Mouse (Mus musculus) hindbrain, embryonic 13.5 days (tissue): ENCODE measurements around the gene Wdr66. TPM values are rescaled to one million over a fixed set of nuclear protein-coding genes. Genes with fewer than 3 reads are reported as not detected.

Experiments
- ATAC-seq: fragments of 200-750 bp; cut with Nextera tagmentation; 2 replicates; pipeline ENCODE4 v1.8.0; 2017; ENCODE audit warnings: moderate TSS enrichment; ENCODE audit not compliant: low FRiP score
- H3K27ac ChIP-seq: fragments of 300-500 bp; sonication (generic); 2 replicates; pipeline ENCODE4 v1.5.1; 2015; ENCODE audit warnings: inconsistent platforms, mild to moderate bottlenecking, moderate library complexity
- H3K27me3 ChIP-seq: fragments of 300-500 bp; sonication (generic); 2 replicates; pipeline ENCODE4 v1.6.1; 2015; ENCODE audit warnings: mild to moderate bottlenecking, inconsistent platforms
- H3K36me3 ChIP-seq: fragments of 300-500 bp; sonication (generic); 2 replicates; pipeline ENCODE4 v1.6.1; 2015; ENCODE audit warnings: mild to moderate bottlenecking, inconsistent platforms
- H3K4me1 ChIP-seq: fragments of 300-500 bp; sonication (generic); replicated peaks from 2 replicates; pipeline ENCODE4 v1.6.1; 2015; ENCODE audit warnings: inconsistent platforms
- H3K4me2 ChIP-seq: fragments of 300-500 bp; sonication (generic); 2 replicates; pipeline ENCODE4 v1.6.1; 2015; ENCODE audit warnings: inconsistent platforms, mild to moderate bottlenecking, moderate library complexity
- H3K4me3 ChIP-seq: fragments of 300-500 bp; sonication (generic); 2 replicates; pipeline ENCODE4 v1.5.1; 2015; ENCODE audit warnings: mild to moderate bottlenecking, inconsistent platforms
- H3K9ac ChIP-seq: fragments of 300-500 bp; sonication (generic); 2 replicates; pipeline ENCODE4 v1.6.1; 2015; ENCODE audit warnings: mild to moderate bottlenecking, inconsistent platforms
- H3K9me3 ChIP-seq: fragments of 300-500 bp; sonication (generic); 2 replicates; pipeline ENCODE4 v1.6.1; 2016; ENCODE audit warnings: inconsistent platforms
- WGBS: fragments of 180-500 bp; shearing (Covaris S2); methylation state at CpG from one replicate; pipeline ENCODE4 v1.1.7; 2015; 5-methylcytosine and 5-hydroxymethylcytosine counted together
- polyA plus RNA-seq: library from polyadenylated mRNA; unstranded; fragments of >200 nt; fragmentation: Nextera tagmentation; extraction: Ambion mirVana; gene quantifications from 2 replicates; pipeline ENCODE4 v1.2.1, GENCODE M21; 2015

Wdr66 gene
- polyA plus RNA-seq, 1 experiment from 2014 or later, result 1.9 TPM

DNA sequence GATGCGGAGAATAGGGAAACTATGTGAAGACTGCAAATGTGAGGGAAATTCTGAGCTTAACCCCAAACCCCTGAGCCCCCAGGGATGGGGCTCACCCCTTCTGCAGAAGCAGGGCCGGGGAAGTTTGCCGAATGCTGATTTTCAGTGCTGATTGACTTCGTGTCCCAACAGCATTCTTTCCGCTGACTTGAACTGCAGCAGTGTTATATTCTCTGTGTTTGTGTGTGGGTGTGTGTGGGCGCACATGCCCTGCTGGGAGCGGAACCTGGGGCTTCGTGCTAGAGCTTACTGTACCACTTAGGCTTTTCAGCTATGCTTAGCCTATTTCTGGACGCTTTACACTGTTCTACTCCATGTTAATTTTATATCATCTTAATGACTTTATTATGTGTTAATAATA is 15.5 kb upstream of the Wdr66 start:
- Histone ChIP-seq H3K36me3 (peaks cover 58% of the 10 kb centered on the region), H3K9ac (no peak overlapping the region), H3K4me2 (no peak overlapping the region), H3K4me3 (no peak overlapping the region), H3K27ac (no peak overlapping the region), H3K4me1 (peaks cover 12% of the 10 kb centered on the region), H3K27me3 (no peaks in the 10 kb centered on the region), H3K9me3 (no peaks in the 10 kb centered on the region)
- ATAC-seq, result no peak
- 86% methylated on average over 9 of the region's 9 CpGs for WGBS

DNA sequence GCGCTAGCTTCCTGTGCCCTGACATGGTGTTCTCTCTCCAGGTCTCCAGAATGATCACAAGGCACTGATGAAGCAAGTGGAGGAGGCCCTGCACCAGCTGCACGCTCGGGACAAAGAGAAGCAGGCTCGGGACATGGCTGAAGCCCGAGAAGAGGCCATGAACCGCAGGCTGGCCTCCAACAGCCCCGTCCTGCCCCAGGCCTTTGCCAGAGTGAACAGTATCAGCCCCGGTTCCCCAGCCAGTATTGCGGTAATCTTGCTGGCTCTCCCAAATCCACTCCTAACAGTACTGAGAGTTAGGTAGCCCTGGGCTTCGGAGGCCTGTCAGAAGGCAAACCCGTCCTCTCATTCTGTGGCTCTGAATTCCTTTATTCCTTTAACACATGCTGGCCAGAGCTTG is 12.4 kb upstream of the Wdr66 start:
- no peak overlapping the region for H3K4me2 ChIP-seq
- no peak overlapping the region for H3K9ac ChIP-seq
- H3K27ac ChIP-seq, result no peak overlapping the region
- WGBS, result 94% methylated on average over 11 of the region's 11 CpGs
- no peaks in the 10 kb centered on the region for H3K9me3 ChIP-seq
- peaks cover 85% of the 10 kb centered on the region for H3K36me3 ChIP-seq
- no peak overlapping the region for H3K4me3 ChIP-seq
- H3K4me1 ChIP-seq, result peaks cover 12% of the 10 kb centered on the region
- ATAC-seq, result no peak
- H3K27me3 ChIP-seq, result no peaks in the 10 kb centered on the region

DNA sequence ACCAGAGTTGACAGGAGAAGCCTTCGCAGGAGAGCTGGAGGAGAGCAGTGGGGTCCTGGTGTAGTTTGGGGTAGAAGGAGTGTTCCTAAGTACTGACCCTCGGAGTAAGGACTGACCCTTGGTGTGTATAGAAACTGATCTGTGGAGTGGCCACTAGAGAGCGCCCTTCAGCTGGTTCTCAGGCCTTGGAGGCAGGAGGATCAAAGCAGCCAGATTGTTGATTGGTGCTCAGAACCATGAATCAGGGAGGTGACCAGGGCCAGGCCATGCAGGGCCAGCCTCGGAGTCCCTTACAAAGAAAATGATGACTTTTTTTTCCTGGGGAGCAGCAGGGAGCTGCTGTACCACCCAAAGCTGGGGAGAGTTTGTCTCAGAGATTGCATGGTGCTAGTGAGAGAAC is 6.4 kb upstream of the Wdr66 start:
- WGBS, result 16% methylated on average over 4 of the region's 4 CpGs
- no peak overlapping the region for H3K27ac ChIP-seq
- 0 out of 2 replicates have a peak, but pooled peaks cover 3% of the 10 kb centered on the region for H3K4me1 ChIP-seq
- no peak overlapping the region for H3K4me3 ChIP-seq
- H3K9me3 ChIP-seq, result no peaks in the 10 kb centered on the region
- no peak overlapping the region for H3K4me2 ChIP-seq
- no peak for ATAC-seq
- no peak overlapping the region for H3K9ac ChIP-seq
- peaks cover 58% of the 10 kb centered on the region for H3K36me3 ChIP-seq
- no peaks in the 10 kb centered on the region for H3K27me3 ChIP-seq

DNA sequence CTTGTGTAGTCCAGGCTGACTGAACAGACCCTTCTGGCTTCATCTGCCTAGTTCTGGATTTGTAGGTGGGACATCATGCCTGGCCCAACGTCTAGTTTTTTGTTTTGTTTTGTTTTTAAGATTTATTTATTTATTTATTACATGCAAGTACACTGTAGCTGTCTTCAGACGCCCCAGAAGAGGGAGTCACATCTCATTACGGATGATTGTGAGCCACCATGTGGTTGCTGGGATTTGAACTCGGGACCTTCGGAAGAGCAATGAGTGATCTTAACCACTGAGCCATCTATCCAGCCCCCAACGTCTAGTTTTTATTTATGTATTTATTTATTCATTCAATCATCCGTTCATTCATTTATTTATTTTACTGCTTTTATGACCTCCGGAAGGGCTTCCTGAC is 512 bp upstream of the Wdr66 start:
- H3K27me3 ChIP-seq, result peaks cover 3% of the 10 kb centered on the region
- WGBS, result 73% methylated on average over 8 of the region's 8 CpGs
- no peak overlapping the region for H3K4me2 ChIP-seq
- H3K36me3 ChIP-seq, result peaks cover 21% of the 10 kb centered on the region
- no peak for ATAC-seq
- H3K9ac ChIP-seq, result no peak overlapping the region
- no peak overlapping the region for H3K4me3 ChIP-seq
- peaks cover 7% of the 10 kb centered on the region; the same call in 1 of the 2 replicates for H3K4me1 ChIP-seq
- no peaks in the 10 kb centered on the region for H3K9me3 ChIP-seq
- no peak overlapping the region for H3K27ac ChIP-seq

DNA sequence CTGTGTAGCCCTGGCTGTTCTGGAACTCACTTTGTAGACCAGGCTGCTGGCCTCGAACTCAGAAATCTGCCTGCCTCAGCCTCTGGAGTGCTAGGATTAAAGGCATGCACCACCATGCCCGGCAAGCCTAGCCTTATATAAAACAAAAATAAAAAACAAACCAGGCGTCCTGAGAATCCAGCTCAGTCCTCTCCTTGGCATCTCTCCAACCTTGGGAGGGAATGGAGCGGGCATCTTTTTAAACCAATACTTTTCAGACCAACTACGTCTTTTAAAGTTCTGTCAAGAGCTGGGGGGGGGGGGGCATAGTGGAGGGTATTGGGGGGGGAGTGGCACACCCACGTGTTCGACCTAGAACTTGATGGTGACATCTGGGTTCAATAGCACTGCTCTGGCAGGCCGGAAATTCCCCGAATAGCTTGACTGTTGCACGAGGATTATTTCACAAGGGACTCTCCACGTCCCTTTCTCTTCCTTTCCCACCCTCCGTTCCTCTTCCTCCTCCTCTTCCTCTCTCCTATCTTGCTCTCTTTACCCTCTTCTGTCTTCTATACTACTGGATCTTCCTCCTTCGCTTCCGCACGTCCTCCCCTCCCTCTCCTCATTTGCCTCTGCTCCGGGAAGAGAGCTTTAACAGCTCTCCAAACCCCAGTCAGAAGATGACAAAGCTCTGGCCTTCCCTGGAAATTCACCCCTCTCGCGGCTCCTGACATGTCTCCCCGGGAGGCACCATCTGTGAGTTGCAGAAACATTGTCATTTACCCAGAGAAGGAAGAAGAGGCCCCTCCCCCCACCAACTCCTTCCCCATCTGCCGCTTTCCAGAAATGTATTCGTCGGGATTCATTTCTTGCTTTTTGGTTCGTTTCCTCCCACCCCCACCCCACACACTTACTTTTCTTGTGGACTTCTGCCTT is 5.2 kb downstream of the Wdr66 start:
- 28% methylated on average over 23 of the region's 23 CpGs for WGBS
- Histone ChIP-seq H3K36me3 (no peaks in the 10 kb centered on the region), H3K27me3 (peaks cover 3% of the 10 kb centered on the region), H3K9me3 (no peaks in the 10 kb centered on the region), H3K9ac (peak overlapping the region; percentile 39; the same call in 1 of the 2 replicates), H3K4me1 (peaks cover 9% of the 10 kb centered on the region), H3K4me2 (peak overlapping the region; percentile 44), H3K4me3 (no peak overlapping the region), H3K27ac (peak overlapping the region; percentile 74)
- ATAC-seq, result no peak

DNA sequence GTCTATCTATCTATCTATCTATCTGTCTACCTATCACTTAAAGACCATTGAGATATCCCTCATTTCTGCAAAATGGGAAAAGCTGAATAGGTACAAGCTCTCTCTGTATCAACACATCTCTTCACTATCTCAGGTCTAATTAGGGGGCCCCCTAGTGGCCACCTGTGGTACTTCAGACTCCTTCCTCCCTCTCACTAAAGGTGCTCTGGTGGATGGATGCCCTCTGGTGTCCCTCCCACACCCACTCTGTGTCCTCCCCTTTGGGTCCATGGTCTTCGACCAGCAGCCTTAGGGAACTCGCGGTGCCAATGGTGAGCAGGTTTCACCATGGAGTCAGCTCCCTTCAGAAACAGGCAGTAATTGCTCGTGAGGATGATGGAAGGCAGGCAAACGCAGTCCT is 7.1 kb downstream of the Wdr66 start:
- no peak overlapping the region for H3K9ac ChIP-seq
- H3K9me3 ChIP-seq, result no peaks in the 10 kb centered on the region
- WGBS, result 70% methylated on average over 5 of the region's 5 CpGs
- peaks cover 3% of the 10 kb centered on the region for H3K27me3 ChIP-seq
- H3K4me2 ChIP-seq, result no peak overlapping the region
- ATAC-seq, result no peak
- H3K27ac ChIP-seq, result no peak overlapping the region
- H3K36me3 ChIP-seq, result no peaks in the 10 kb centered on the region
- H3K4me1 ChIP-seq, result peaks cover 8% of the 10 kb centered on the region
- no peak overlapping the region for H3K4me3 ChIP-seq

DNA sequence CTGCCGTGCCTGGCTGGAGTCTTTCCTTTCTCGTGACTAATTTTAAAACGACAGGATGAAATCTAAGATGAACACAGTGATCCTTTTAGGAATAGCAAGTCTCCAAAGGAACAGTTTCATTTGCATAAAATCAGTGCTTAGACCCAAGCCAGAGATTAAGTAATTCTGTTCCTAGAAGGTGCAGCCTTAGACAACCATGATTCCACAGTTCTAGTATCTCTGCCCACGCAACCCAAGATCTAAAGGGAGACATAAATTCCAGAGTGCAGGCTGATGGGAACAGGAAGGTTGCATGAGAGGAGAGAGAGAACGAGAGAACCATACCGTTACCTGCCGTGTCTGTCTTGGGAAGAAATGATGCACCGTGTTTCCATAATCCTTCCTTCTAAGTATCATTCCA is 8.8 kb downstream of the Wdr66 start:
- no peak for ATAC-seq
- peaks cover 8% of the 10 kb centered on the region for H3K4me1 ChIP-seq
- no peak overlapping the region for H3K4me3 ChIP-seq
- 78% methylated on average over 8 of the region's 8 CpGs for WGBS
- no peak overlapping the region for H3K9ac ChIP-seq
- no peaks in the 10 kb centered on the region for H3K9me3 ChIP-seq
- no peaks in the 10 kb centered on the region for H3K27me3 ChIP-seq
- H3K27ac ChIP-seq, result no peak overlapping the region
- H3K4me2 ChIP-seq, result no peak overlapping the region
- H3K36me3 ChIP-seq, result no peaks in the 10 kb centered on the region

DNA sequence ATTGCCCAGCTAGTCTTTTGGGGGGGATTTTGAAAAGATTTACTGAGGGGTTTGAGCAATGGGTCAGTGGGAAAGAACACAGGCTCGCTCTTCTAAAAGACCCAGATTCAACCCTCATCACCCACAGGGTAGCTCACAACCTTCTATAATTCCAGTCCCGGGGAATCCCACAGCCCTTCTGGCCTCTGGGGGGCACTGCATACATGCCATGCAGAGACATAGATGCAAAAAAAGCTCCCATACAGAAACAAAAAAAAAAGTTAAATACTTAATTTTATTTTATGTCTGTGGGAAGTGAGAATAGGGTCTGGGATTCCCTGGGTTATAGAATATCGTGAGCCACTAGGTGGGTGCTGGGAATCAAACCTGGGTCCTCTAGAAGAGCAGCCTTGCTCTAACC is 15.0 kb downstream of the Wdr66 start:
- Histone ChIP-seq H3K36me3 (no peaks in the 10 kb centered on the region), H3K4me1 (no peaks in the 10 kb centered on the region), H3K4me2 (no peak overlapping the region), H3K9me3 (peaks cover 3% of the 10 kb centered on the region; the same call in 1 of the 2 replicates), H3K9ac (no peak overlapping the region), H3K4me3 (no peak overlapping the region), H3K27ac (no peak overlapping the region), H3K27me3 (no peaks in the 10 kb centered on the region)
- no peak for ATAC-seq
- WGBS, result 74% methylated on average over 3 of the region's 3 CpGs

DNA sequence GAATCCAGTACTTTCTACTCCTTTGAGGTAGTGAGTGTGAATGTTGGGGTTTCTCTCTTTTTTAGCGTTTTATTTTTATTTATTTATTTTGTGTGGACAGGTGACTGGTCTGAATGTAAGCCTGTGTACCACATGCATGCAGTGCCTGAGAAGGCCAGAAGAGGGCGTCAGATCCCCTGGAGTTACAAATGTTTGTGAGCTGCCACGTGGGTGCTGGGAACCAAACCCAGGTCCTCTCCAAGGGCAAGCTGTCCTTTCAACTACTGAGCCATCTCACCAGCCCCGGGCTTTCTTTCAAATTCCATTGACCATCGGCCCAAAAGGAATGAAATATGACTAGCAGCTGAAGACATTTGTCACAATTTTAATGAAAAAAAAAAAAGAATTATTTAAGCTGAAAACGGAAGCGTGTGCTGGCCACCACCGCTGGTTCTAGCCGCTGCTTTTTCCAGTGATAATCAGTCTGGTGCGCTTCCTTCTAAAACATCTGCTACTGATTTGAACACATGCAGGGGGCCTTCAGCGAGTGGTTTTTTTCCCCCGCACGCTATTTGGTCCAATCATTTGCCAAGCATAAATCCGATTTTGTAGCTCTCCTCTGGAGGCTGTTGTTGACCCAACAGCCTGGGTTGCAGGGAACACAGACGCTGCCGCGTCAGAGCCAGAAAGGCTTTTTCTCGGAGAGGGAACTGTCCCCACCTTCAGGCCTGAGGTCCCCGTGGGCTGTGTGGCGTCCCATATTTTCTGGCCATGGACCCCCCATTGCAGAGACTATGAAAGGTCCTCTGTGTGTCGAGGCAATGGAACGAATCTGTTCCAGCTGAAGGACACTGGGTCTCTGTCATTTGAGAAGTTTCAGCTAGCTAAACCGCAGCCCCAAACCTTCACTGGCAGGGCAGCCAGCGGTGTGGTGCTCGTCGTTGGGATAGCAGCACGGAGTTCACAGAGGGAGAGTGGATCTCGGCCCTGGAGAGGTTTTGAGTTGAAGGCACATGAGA is 16.9 kb downstream of the Wdr66 start:
- Histone ChIP-seq H3K27me3 (no peaks in the 10 kb centered on the region), H3K27ac (no peak overlapping the region), H3K4me3 (no peak overlapping the region), H3K36me3 (no peaks in the 10 kb centered on the region), H3K4me1 (no peaks in the 10 kb centered on the region; the same call in 1 of the 2 replicates), H3K9ac (no peak overlapping the region), H3K9me3 (peaks cover 3% of the 10 kb centered on the region; the same call in 1 of the 2 replicates), H3K4me2 (no peak overlapping the region)
- 79% methylated on average over 28 of the region's 28 CpGs for WGBS
- ATAC-seq, result no peak

DNA sequence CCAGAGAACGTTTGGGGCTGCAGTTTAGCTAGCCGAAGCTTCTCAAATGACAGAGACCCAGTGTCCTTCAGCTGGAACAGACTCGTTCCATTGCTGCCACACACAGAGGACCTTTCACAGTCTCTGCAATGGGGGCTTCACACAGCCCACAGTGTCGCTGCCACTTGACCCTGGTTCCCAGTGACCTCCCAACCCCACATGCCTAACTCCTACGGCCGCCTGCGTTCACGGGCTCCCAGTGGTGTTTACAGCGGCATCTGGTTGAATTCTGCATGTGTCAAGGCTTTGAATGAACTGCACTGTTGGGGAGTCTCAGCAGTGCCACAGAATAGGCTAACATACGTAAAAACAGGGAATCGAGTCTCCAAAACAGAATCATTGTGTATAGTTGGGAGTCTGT is 19.0 kb downstream of the Wdr66 start:
- no peak overlapping the region for H3K4me3 ChIP-seq
- WGBS, result 59% methylated on average over 11 of the region's 11 CpGs
- no peaks in the 10 kb centered on the region; the same call in 1 of the 2 replicates for H3K27me3 ChIP-seq
- no peaks in the 10 kb centered on the region for H3K36me3 ChIP-seq
- H3K9ac ChIP-seq, result no peak overlapping the region
- no peak for ATAC-seq
- H3K4me2 ChIP-seq, result no peak overlapping the region
- no peak overlapping the region for H3K27ac ChIP-seq
- peaks cover 14% of the 10 kb centered on the region for H3K4me1 ChIP-seq
- peaks cover 3% of the 10 kb centered on the region; the same call in 1 of the 2 replicates for H3K9me3 ChIP-seq

DNA sequence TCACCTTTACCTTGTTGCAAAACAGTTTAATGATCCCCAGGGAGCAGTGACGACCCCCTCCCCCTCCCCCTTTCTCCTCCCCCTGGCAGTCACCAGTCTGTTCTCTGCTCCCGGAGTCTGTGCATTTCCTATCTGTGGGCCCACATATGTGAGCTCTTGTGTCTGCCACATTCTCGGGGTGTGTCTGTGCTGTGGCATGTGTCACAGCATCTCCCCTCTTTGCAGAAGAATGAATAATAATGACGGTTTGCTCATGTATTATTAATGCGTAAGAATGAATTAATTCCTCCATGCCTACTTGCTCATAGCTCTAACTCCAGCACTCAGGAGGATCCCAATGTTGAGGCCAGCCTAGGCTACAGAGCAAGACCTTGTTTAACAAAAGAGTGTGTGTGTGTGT is 21.0 kb downstream of the Wdr66 start:
- ATAC-seq, result no peak
- H3K27me3 ChIP-seq, result no peaks in the 10 kb centered on the region; the same call in 1 of the 2 replicates
- no peak overlapping the region for H3K9ac ChIP-seq
- peaks cover 30% of the 10 kb centered on the region for H3K4me1 ChIP-seq
- no peak overlapping the region for H3K27ac ChIP-seq
- no peak overlapping the region for H3K4me3 ChIP-seq
- H3K36me3 ChIP-seq, result no peaks in the 10 kb centered on the region
- H3K4me2 ChIP-seq, result no peak overlapping the region
- 38% methylated on average over 5 of the region's 5 CpGs for WGBS
- H3K9me3 ChIP-seq, result peaks cover 3% of the 10 kb centered on the region; the same call in 1 of the 2 replicates
